Mouse (Mus musculus) midbrain, embryonic 14.5 days (tissue): ENCODE data around the gene Bola2. TPM values are rescaled to one million over a fixed set of nuclear protein-coding genes. Genes with fewer than 3 reads are reported as not detected.
"Not testable (repeated sequence)": the region's sequence is repeated elsewhere in the genome, so short reads cannot be mapped to it uniquely, and the experiment has no call there.

Source experiments
- ATAC-seq: fragments of 200-750 bp; cut with Nextera tagmentation; 2 replicates; pipeline ENCODE4 v1.8.0; 2017; ENCODE audit warnings: moderate number of reproducible peaks, moderate library complexity; ENCODE audit not compliant: low FRiP score, low TSS enrichment
- DNase-seq: peaks from one replicate; pipeline ENCODE4 v3.0.0-alpha.2; 2015
- H3K27ac ChIP-seq: fragments of 300-500 bp; sonication (generic); replicated peaks from 2 replicates; pipeline ENCODE4 v1.5.1; 2014; ENCODE audit warnings: mild to moderate bottlenecking, low read depth, low read length, moderate library complexity
- H3K27me3 ChIP-seq: fragments of 300-500 bp; sonication (generic); 2 replicates; pipeline ENCODE4 v1.6.1; 2014; ENCODE audit warnings: low read length, control low read depth, mixed read lengths; ENCODE audit not compliant: control insufficient read depth, insufficient read depth
- H3K36me3 ChIP-seq: fragments of 300-500 bp; sonication (generic); 2 replicates; pipeline ENCODE4 v1.6.1; 2014; ENCODE audit warnings: low read length, control low read depth; ENCODE audit not compliant: control insufficient read depth, insufficient read depth
- H3K4me1 ChIP-seq: fragments of 300-500 bp; sonication (generic); 2 replicates; pipeline ENCODE4 v1.6.1; 2014; ENCODE audit warnings: mild to moderate bottlenecking, antibody characterized with exemption, low read length, control low read depth; ENCODE audit not compliant: control insufficient read depth, insufficient read depth
- H3K4me2 ChIP-seq: fragments of 300-500 bp; sonication (generic); 2 replicates; pipeline ENCODE4 v1.6.1; 2014; ENCODE audit warnings: mild to moderate bottlenecking, low read length, moderate library complexity
- H3K4me3 ChIP-seq: fragments of 300-500 bp; sonication (generic); replicated peaks from 2 replicates; pipeline ENCODE4 v1.5.1; 2014; ENCODE audit warnings: low read depth, low read length
- H3K9ac ChIP-seq: fragments of 300-500 bp; sonication (generic); replicated peaks from 2 replicates; pipeline ENCODE4 v1.6.1; 2014; ENCODE audit warnings: mild to moderate bottlenecking, low read length, moderate library complexity
- H3K9me3 ChIP-seq: fragments of 300-500 bp; sonication (generic); 2 replicates; pipeline ENCODE4 v1.6.1; 2016; ENCODE audit warnings: low read length, control low read depth, mixed read lengths; ENCODE audit not compliant: control insufficient read depth
- WGBS: fragments of 180-500 bp; shearing (Covaris S2); extraction: QIAGEN DNeasy Blood & Tissue Kit; methylation state at CpG from one replicate; pipeline ENCODE4 v1.1.7; 2014; 5-methylcytosine and 5-hydroxymethylcytosine counted together
- polyA plus RNA-seq: library from polyadenylated mRNA; unstranded; fragments of >200 nt; fragmentation: Nextera tagmentation; extraction: Ambion mirVana; gene quantifications from 2 replicates; pipeline ENCODE4 v1.2.1, GENCODE M21; 2014

The Bola2 gene
- polyA plus RNA-seq, 1 experiment from 2014 or later, result 128 TPM

GRCm38 (mm10) chr7:126678545-126679341 lies 16.5 kb upstream of the Bola2 start:
- H3K9ac ChIP-seq, result no peak overlapping the region
- ATAC-seq (no peak), DNase-seq (no peak)
- no peak overlapping the region for H3K4me3 ChIP-seq
- no peaks in the 10 kb centered on the region for H3K4me1 ChIP-seq
- peaks cover 6% of the 10 kb centered on the region; the same call in 1 of the 2 replicates for H3K36me3 ChIP-seq
- no peak overlapping the region for H3K4me2 ChIP-seq
- no peaks in the 10 kb centered on the region for H3K27me3 ChIP-seq
- no peaks in the 10 kb centered on the region for H3K9me3 ChIP-seq
- no peak overlapping the region for H3K27ac ChIP-seq
- WGBS, result 90% methylated on average over 8 of the region's 8 CpGs

GRCm38 (mm10) chr7:126679683-126680082 lies 15.5 kb upstream of the Bola2 start:
- no peak overlapping the region for H3K4me3 ChIP-seq
- 94% methylated on average over 5 of the region's 5 CpGs for WGBS
- peaks cover 6% of the 10 kb centered on the region; the same call in 1 of the 2 replicates for H3K36me3 ChIP-seq
- no peaks in the 10 kb centered on the region for H3K4me1 ChIP-seq
- H3K9ac ChIP-seq, result no peak overlapping the region
- no peaks in the 10 kb centered on the region for H3K9me3 ChIP-seq
- H3K4me2 ChIP-seq, result no peak overlapping the region
- DNase-seq (no peak), ATAC-seq (no peak)
- no peak overlapping the region for H3K27ac ChIP-seq
- no peaks in the 10 kb centered on the region for H3K27me3 ChIP-seq

GRCm38 (mm10) chr7:126681221-126681620 lies 14.0 kb upstream of the Bola2 start:
- H3K27me3 ChIP-seq, result no peaks in the 10 kb centered on the region
- no peak overlapping the region for H3K27ac ChIP-seq
- no peaks in the 10 kb centered on the region for H3K4me1 ChIP-seq
- 96% methylated on average over 5 of the region's 5 CpGs for WGBS
- H3K4me3 ChIP-seq, result no peak overlapping the region
- DNase-seq (no peak), ATAC-seq (no peak)
- H3K4me2 ChIP-seq, result no peak overlapping the region
- no peaks in the 10 kb centered on the region for H3K9me3 ChIP-seq
- H3K36me3 ChIP-seq, result peaks cover 6% of the 10 kb centered on the region; the same call in 1 of the 2 replicates
- H3K9ac ChIP-seq, result no peak overlapping the region

- H3K27me3 ChIP-seq, H3K9me3 ChIP-seq, ATAC-seq, H3K9ac ChIP-seq, DNase-seq, H3K27ac ChIP-seq, H3K4me3 ChIP-seq, H3K4me1 ChIP-seq, H3K4me2 ChIP-seq: not testable (repeated sequence)
- peaks cover 32% of the 10 kb centered on the region for H3K36me3 ChIP-seq
- WGBS, result 81% methylated on average over 4 of the region's 4 CpGs
Measured at GRCm38 (mm10) chr7:126688156-126688555, 7.0 kb upstream of the Bola2 start.

- WGBS, result 92% methylated on average over 3 of the region's 3 CpGs
- DNase-seq, result no peak
- Histone ChIP-seq H3K36me3 (peaks cover 32% of the 10 kb centered on the region), H3K27me3 (no peaks in the 10 kb centered on the region), H3K27ac (no peak overlapping the region), H3K4me2 (no peak overlapping the region), H3K4me3 (no peak overlapping the region), H3K9ac (no peak overlapping the region), H3K9me3 (no peaks in the 10 kb centered on the region), H3K4me1 (peaks cover 4% of the 10 kb centered on the region; the same call in 1 of the 2 replicates)
- ATAC-seq, result no peak
Measured at GRCm38 (mm10) chr7:126689021-126689420, 6.2 kb upstream of the Bola2 start.

- peaks cover 32% of the 10 kb centered on the region for H3K36me3 ChIP-seq
Measured at GRCm38 (mm10) chr7:126690737-126691136, 4.5 kb upstream of the Bola2 start.

GRCm38 (mm10) chr7:126691676-126692075 lies 3.5 kb upstream of the Bola2 start:
- Histone ChIP-seq H3K4me1 (peaks cover 15% of the 10 kb centered on the region), H3K4me2 (no peak overlapping the region), H3K27me3 (no peaks in the 10 kb centered on the region), H3K4me3 (no peak overlapping the region), H3K36me3 (peaks cover 32% of the 10 kb centered on the region), H3K27ac (no peak overlapping the region), H3K9ac (no peak overlapping the region), H3K9me3 (no peaks in the 10 kb centered on the region)
- DNase-seq (no peak), ATAC-seq (no peak)
- WGBS, result 91% methylated on average over 5 of the region's 5 CpGs

More at GRCm38 (mm10) chr7:126690737-126691136, 4.5 kb upstream of the Bola2 start:
- Histone ChIP-seq H3K9me3 (no peaks in the 10 kb centered on the region), H3K27me3 (no peaks in the 10 kb centered on the region), H3K4me2 (no peak overlapping the region), H3K9ac (no peak overlapping the region), H3K4me3 (no peak overlapping the region), H3K4me1 (peaks cover 11% of the 10 kb centered on the region), H3K27ac (no peak overlapping the region)
- ATAC-seq (no peak), DNase-seq (no peak)
- 93% methylated on average over 3 of the region's 3 CpGs for WGBS

- peaks cover 34% of the 10 kb centered on the region for H3K36me3 ChIP-seq
- H3K4me3 ChIP-seq, result no peak overlapping the region
- no peaks in the 10 kb centered on the region for H3K27me3 ChIP-seq
- no peaks in the 10 kb centered on the region for H3K9me3 ChIP-seq
- no peak overlapping the region for H3K4me2 ChIP-seq
- ATAC-seq (no peak), DNase-seq (no peak)
- WGBS, result 95% methylated on average over 26 of the region's 26 CpGs
- no peak overlapping the region for H3K27ac ChIP-seq
- peaks cover 18% of the 10 kb centered on the region for H3K4me1 ChIP-seq
- no peak overlapping the region for H3K9ac ChIP-seq
Measured at GRCm38 (mm10) chr7:126692426-126692825, 2.8 kb upstream of the Bola2 start.

GRCm38 (mm10) chr7:126693256-126693655 lies 1.9 kb upstream of the Bola2 start:
- peaks cover 42% of the 10 kb centered on the region for H3K36me3 ChIP-seq
- no peaks in the 10 kb centered on the region for H3K9me3 ChIP-seq
- WGBS, result 38% methylated on average over 3 of the region's 3 CpGs
- H3K4me1 ChIP-seq, result peaks cover 18% of the 10 kb centered on the region
- ATAC-seq, result no peak
- H3K4me2 ChIP-seq, result 0 out of 2 replicates have a peak overlapping the region, but pooled peaks have one; percentile 89
- H3K4me3 ChIP-seq, result no peak overlapping the region
- no peak overlapping the region for H3K9ac ChIP-seq
- DNase-seq, result peak; percentile 88
- no peaks in the 10 kb centered on the region for H3K27me3 ChIP-seq
- H3K27ac ChIP-seq, result no peak overlapping the region
